Mouse (Mus musculus) left cerebral cortex, adult 2 months (tissue): ENCODE results near the gene Cyp2b19. TPM values are rescaled to one million over a fixed set of nuclear protein-coding genes. Genes with fewer than 3 reads are reported as not detected.

Experiments used
- DNase-seq, 2 experiments: peaks; one replicate each; pipeline ENCODE4 v3.0.0; 2021 to 2022; ENCODE audit warnings: low spot score in 2 of 2, mixed read lengths in 1 of 2; ENCODE audit errors: extremely low spot score in 1 of 2
- H3K27ac ChIP-seq: fragments of 200-600 bp; 2 replicates; pipeline ENCODE4 v1.8.1; 2022
- H3K4me3 ChIP-seq: fragments of 200-600 bp; 2 replicates; pipeline ENCODE4 v1.8.1; 2022
- CTCF ChIP-seq: fragments of 200-600 bp; IDR thresholded peaks from 2 replicates; pipeline ENCODE4 v1.8.1; 2022; ENCODE audit warnings: antibody characterized with exemption, mild to moderate bottlenecking, moderate library complexity
- intact Hi-C: fragments of 180-260 bp; cut with DNase I; formaldehyde crosslinking; loops from one replicate; pipeline ENCODE4 v1.15.1; 2025
- long read RNA-seq, 2 experiments: library from polyadenylated mRNA; stranded (forward); transcript quantifications; one replicate each; pipeline ENCODE4 v2.0.0; 2021; ENCODE audit warnings: borderline mapping rate in 2 of 2
- total RNA-seq, 2 experiments: library from RNA; stranded (reverse); gene quantifications; 2 replicates each; pipeline ENCODE4 v1.2.3; 2021

Cyp2b19 gene
- total RNA-seq: not detected
- long read RNA-seq, experiment 1: 0 reads
- long read RNA-seq, experiment 2: 0 reads

- DNase-seq: no peak
- H3K27ac ChIP-seq: no peak within 1 kb of the TSS
- intact Hi-C loops: no loop called here
- no peak for TF ChIP-seq CTCF
- H3K4me3 ChIP-seq: no peak within 1 kb of the TSS
Measured at GRCm38 (mm10) chr7:26756842-26757241, at the start of gene Cyp2b19. Gene Cyp2b19 (plus strand): TSS chr7:26757142.

GRCm38 (mm10) chr7:26711061-26711460 is 45.9 kb upstream of the Cyp2b19 start:
- TF ChIP-seq CTCF: no peak
- DNase-seq: no peak
- no peak overlapping the region for H3K27ac ChIP-seq
- intact Hi-C loops: no loop called here
- H3K4me3 ChIP-seq: no peak overlapping the region

- TF ChIP-seq CTCF: no peak
- Histone ChIP-seq H3K4me3 (no peak overlapping the region), H3K27ac (no peak overlapping the region)
- no peak for DNase-seq
- intact Hi-C loops: no loop called here
Measured at GRCm38 (mm10) chr7:26738940-26739339, 18.0 kb upstream of the Cyp2b19 start.

GRCm38 (mm10) chr7:26743948-26744347 is 13.0 kb upstream of the Cyp2b19 start:
- H3K27ac ChIP-seq: no peak overlapping the region
- intact Hi-C loops: no loop called here
- DNase-seq: no peak
- no peak overlapping the region for H3K4me3 ChIP-seq
- TF ChIP-seq CTCF: no peak

GRCm38 (mm10) chr7:26745486-26745885 is 11.5 kb upstream of the Cyp2b19 start:
- Histone ChIP-seq H3K27ac (no peak overlapping the region), H3K4me3 (no peak overlapping the region)
- TF ChIP-seq CTCF: no peak
- intact Hi-C loops: no loop called here
- no peak for DNase-seq

- DNase-seq: no peak
- Histone ChIP-seq H3K4me3 (no peak overlapping the region), H3K27ac (no peak overlapping the region)
- intact Hi-C loops: loop anchor here (5.0 kb wide), 1 partner anchor 355 kb away; no protein-coding TSS in a partner anchor
- TF ChIP-seq CTCF: peak; percentile 35
Measured at GRCm38 (mm10) chr7:26767084-26767483, 10.1 kb downstream of the Cyp2b19 start.

- DNase-seq: no peak
- intact Hi-C loops: loop anchor here (5.0 kb wide), 1 partner anchor 352 kb away; no protein-coding TSS in a partner anchor
- Histone ChIP-seq H3K4me3 (no peak overlapping the region), H3K27ac (no peak overlapping the region)
- TF ChIP-seq CTCF: no peak
Measured at GRCm38 (mm10) chr7:26769881-26770470, 13.0 kb downstream of the Cyp2b19 start.

GRCm38 (mm10) chr7:26772866-26773586 is 16.1 kb downstream of the Cyp2b19 start:
- DNase-seq: no peak
- intact Hi-C loops: no loop called here
- Histone ChIP-seq H3K27ac (no peak overlapping the region), H3K4me3 (no peak overlapping the region)
- no peak for TF ChIP-seq CTCF

- intact Hi-C loops: no loop called here
- Histone ChIP-seq H3K27ac (no peak overlapping the region), H3K4me3 (no peak overlapping the region)
- TF ChIP-seq CTCF: peak; percentile 25
- no peak for DNase-seq
Measured at GRCm38 (mm10) chr7:26775866-26776265, 18.9 kb downstream of the Cyp2b19 start.

- peak; percentile 14; the same call in 1 of the 2 replicates for TF ChIP-seq CTCF
- intact Hi-C loops: loop anchor here (2.0 kb wide), 1 partner anchor 351 kb away; no protein-coding TSS in a partner anchor
- DNase-seq: no peak
- Histone ChIP-seq H3K4me3 (no peak overlapping the region), H3K27ac (no peak overlapping the region)
Measured at GRCm38 (mm10) chr7:26777806-26778205, 20.9 kb downstream of the Cyp2b19 start.

GRCm38 (mm10) chr7:26778474-26778873 is 21.5 kb downstream of the Cyp2b19 start:
- Histone ChIP-seq H3K27ac (no peak overlapping the region), H3K4me3 (no peak overlapping the region)
- TF ChIP-seq CTCF: peak; percentile 66
- intact Hi-C loops: loop anchor here (2.0 kb wide), 1 partner anchor 350 kb away; no protein-coding TSS in a partner anchor
- DNase-seq: peak; percentile 31

GRCm38 (mm10) chr7:26779799-26780416 is 23.0 kb downstream of the Cyp2b19 start:
- intact Hi-C loops: loop anchor here (2.0 kb wide), 1 partner anchor 349 kb away; no protein-coding TSS in a partner anchor

More at GRCm38 (mm10) chr7:26779799-26780416, 23.0 kb downstream of the Cyp2b19 start:
- Histone ChIP-seq H3K27ac (no peak overlapping the region), H3K4me3 (no peak overlapping the region)
- no peak for TF ChIP-seq CTCF
- DNase-seq: no peak
